Mouse (Mus musculus) spleen, adult 2 months (tissue): ENCODE results near the gene Il10rb.

ENCODE experiments used
- CTCF ChIP-seq: fragments of 200-500 bp; IDR thresholded peaks from 2 replicates; pipeline ENCODE4 v1.5.1; 2011; ENCODE audit warnings: mild to moderate bottlenecking, inconsistent platforms; ENCODE audit not compliant: insufficient read depth, insufficient read length, insufficient replicate concordance; ENCODE audit errors: extremely low read depth
- POLR2A ChIP-seq: fragments of 200-500 bp; IDR thresholded peaks from 2 replicates; pipeline ENCODE4 v1.6.1; 2011; ENCODE audit warnings: low read depth, low read length, inconsistent platforms

- TF ChIP-seq POLR2A (no peak), CTCF (no peak)
Observed at GRCm38 (mm10) chr16:91394826-91395410, 11.0 kb upstream of the Il10rb start.
